Mouse (Mus musculus) megakaryocyte, adult 5-6 weeks (primary cell): ENCODE data around the gene Ccser1. TPM values are rescaled to one million over a fixed set of nuclear protein-coding genes. Genes with fewer than 3 reads are reported as not detected.

Experiments used
- ATAC-seq: 2 replicates; pipeline ENCODE4 v1.8.0; 2016; ENCODE audit warnings: mild to moderate bottlenecking, inconsistent platforms; ENCODE audit not compliant: poor library complexity, severe bottlenecking
- total RNA-seq, 2 experiments: library from RNA; stranded (forward) in 1 of 2; stranded (reverse) in 1 of 2; fragments of 153-499, 151-499 nt in 1 of 2; fragments of 221-1000, 200-1000 nt in 1 of 2; gene quantifications; 2 replicates each; pipeline versions ENCODE4 v1.2.3 to v1.2.4; 2015 to 2017

Gene Ccser1
- total RNA-seq, 2 experiments from 2014 or later, result not detected

DNA sequence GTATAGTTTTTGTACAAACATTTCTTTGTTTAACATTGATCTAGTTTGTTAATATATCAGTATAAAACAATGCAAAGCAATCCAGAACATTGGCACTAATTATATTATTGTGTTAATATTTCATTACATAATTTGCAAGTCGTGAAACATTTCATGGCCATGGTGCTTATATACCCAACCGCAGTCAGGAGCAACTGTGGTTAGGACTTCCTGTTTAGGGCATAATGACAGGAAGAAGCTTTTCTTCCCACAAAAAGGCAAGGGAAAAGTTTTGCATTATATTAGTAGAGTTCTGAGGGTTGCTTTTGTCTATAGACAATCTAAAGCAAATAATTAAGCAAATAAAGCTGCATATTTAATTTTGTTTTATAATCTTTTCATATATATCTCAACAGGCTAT, 247.4 kb downstream of the Ccser1 start:
- no peak for ATAC-seq

DNA sequence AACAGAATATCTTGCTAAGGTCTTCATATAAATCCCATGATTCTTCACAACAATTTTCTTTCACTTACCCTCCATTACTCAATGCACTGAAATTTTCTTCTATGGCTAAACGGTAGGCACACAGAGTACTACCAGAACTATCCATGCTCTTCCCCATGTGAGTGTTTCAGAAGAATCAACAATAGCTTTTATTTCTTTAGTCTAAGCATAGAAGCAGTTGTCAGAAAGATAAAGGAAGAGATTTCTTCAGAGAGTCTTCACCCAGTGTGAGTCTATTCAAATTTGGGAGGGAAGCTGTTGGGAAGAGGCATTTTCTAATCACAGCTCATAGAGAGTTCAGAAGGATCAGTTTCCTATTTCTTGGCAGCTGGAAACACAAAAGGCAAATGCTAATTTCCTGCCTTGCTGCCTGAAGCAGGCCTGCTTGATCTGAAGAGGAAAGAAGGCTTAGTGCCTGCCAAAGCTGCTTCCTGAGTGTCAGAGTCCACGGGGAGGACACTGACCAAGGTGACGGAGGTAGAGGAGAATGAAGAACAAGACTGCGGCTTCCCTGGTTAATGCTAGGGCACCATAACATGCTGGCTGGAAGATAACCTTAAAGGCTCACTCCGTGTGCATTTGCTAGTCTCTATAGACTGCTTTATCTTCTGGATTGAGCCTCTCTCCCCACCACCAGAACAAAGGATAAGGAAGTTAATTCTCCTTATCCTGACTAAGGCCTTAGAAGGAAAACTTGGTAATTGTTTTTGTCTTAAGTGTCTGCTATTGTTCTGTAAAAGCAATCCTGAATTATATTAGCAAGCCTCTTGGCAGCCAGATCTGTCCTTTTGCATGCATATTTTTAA, 251.0 kb downstream of the Ccser1 start:
- ATAC-seq, result no peak

DNA sequence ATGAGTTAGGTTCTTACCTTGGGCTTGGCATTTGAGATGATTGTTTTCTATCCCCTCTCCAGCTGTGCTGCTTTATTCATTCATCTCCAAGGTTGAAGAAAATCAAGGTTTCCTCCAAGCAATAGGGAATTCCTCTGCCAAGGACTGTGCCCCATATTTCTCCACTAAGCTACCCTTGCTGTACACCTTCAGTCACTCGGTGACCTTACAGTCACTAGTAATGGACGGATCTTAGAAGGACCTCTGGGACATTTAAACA, 251.5 kb downstream of the Ccser1 start:
- no peak for ATAC-seq

DNA sequence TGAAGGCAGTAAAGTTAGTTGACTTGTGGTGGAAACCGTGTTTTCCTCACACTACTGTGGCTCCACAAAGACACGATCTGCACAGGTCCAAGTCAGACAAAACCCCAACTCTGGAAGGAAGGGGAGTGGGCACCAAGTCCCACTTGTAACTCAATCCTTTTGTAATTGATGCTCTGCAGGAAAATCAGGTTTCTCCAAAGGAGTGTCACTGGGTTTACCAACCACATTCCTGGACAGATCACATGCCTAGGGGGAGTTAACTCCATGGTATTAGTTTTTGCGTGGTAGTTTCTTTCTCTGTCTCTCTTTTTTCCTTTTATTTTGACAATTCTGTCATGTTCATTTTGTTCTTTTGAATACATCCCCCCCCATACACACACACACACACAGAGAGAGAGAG, 252.0 kb downstream of the Ccser1 start:
- ATAC-seq, result no peak

DNA sequence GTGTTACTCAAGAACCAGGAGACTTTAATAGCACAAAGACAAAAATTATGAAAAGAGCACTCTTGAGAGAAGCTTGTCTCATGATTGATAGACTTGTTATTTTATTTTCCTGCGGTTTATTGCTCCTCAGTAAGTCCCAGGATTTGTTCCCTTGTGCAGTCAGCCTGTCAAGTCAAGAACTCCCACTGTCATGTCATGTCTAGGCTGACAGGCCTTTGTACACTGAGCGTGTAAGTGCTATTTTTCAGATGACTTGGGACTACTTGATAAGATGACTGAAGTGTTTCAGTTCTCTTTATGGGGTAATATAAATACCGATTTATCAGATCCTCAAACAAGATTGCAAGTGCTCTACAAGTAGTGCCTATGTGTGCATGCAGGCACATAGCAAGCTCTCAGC, 252.6 kb downstream of the Ccser1 start:
- no peak for ATAC-seq

DNA sequence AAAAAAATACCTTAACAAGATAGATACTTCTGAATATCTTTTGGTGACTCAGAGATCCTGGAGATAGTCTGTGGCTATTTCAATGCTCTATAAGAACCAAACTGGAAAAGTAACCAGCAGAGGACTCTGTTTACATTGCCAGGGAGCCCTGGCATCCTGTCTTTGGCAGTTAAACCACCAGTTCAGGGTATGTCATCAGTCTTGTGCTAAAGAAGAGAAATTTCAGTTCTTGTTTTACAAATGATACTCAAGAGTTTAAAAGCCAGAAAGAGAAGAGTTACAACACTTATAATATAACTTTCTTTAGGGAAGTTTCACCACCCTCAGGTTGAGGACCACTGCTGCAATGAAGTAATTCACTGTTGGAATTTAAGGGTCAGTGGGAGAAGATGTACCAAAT, 258.0 kb downstream of the Ccser1 start:
- peak; percentile 72 for ATAC-seq

DNA sequence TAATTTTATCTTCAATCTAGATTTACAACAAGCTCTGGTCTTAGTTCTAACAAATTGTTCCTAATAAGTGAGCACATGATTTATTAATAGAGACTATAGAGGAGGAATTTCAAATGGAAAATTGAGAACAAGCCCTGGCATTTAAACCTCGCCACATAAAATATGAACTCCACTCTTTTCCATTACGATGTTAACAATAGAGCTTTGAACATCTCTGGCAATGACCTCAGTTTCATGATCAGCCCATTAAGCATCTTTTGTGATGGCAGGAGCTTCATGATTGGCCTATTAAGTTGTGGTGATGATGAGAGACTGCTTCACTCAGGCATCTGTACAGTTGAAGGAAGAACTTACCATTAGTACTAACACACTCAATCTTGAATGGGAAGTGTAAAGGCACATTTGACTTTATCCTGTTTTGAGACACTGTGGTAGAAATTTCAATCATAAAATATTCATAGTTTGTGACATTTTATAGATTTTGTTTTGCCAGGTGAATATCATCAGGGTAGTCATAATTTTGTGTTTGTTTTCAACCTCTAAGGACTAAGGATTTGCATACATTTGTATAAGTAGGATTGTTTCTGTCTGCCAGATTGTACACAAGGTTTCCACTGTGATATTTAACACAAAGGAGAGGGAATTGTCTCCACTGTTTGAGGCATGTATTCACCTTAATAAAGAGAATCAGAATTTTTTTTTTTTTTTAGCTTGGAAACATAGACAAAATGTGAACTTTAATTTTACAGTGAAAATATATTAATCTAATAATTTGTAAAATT, 291.4 kb downstream of the Ccser1 start:
- no peak for ATAC-seq

DNA sequence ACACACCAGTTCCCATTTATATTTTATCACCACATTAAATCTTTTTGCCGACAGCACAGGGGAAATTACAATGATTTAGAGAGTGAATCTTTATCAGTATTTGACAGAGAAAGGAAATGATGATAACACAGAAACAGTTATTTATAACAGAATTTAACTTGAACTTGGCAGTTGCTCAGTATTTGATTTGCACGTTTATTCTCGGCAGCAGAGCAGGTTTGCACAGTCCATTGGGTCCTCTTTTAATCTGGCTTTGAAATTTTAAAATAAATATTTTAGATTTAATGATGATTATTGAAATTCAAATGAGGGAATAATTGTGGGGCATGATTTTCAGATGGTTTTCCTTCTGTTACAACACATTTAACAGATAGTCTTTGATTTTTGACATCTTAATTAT, 305.2 kb downstream of the Ccser1 start:
- ATAC-seq, result no peak

DNA sequence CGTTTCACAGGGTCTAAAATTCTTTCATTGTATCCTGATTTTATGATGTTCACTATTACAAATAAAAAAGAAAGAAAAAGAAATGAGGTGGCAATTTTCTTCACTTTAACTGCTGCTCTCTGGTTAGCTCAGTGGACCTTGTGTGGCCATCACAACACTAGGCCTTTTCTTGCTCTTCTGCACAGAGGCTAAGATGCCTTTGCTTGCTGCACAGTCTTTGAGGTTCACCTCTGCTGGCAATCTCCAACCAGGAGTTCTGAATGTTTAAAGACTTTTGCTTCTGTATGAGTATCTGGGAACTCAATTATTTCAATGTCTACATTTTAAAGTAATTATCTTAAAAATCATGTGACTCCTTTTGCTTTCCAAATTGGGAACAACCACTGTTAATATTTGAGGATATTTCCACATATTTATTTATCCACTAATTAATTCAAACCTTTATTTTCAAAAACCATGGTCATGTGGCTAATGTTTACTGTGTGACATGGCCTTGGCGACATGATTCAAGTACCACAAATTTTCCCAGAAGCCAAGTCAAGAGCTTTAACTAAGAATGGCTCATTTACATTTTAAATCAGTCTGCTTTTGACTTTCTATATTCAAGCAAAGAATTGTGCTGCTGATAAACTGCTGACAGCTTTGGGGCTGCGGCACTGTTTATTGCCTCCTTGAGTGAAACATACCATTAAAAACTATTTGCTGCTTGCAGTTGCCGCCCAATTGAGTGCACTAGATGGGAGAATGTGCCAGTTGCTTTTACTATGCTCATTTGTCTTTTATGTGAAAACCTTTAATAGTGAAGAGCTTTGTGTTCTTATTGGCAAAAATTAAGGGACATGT, 312.1 kb downstream of the Ccser1 start:
- no peak for ATAC-seq

DNA sequence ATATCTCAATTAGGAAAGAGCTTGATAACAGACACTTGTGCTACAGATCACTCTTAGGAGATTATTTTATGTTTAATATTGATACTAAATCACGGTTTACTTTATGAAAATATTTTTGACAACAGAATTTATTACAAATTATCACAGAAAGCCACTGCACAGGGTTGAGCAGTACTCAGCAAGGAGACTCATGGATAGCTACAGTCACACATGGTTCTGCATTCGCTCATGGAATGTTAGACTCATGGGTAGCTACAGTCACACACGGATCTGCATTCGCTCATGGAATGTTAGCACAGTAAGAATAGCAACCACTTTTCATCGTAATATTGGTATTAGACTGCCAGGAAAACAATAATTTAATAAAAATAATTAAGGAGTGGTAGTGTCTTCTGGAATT, 313.3 kb downstream of the Ccser1 start:
- ATAC-seq, result no peak

DNA sequence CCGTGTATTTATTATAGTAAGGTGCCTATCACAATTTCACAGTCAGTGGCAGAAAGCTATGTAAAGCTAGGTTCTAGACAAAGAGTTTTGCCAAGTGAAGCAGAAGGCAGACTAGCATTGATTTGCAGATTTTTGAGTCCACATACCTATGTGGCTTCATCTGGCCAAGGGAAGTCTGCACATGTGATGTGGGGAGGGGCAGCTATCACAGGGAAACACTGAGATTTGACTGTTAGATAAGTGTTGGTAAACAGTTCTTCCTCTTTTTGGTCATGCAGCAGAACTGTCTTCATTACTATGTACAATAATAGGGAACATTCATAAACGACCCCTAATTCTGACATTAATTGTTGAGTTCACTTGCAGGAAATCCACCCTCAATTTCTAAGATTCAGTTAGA, 335.2 kb downstream of the Ccser1 start:
- no peak for ATAC-seq

DNA sequence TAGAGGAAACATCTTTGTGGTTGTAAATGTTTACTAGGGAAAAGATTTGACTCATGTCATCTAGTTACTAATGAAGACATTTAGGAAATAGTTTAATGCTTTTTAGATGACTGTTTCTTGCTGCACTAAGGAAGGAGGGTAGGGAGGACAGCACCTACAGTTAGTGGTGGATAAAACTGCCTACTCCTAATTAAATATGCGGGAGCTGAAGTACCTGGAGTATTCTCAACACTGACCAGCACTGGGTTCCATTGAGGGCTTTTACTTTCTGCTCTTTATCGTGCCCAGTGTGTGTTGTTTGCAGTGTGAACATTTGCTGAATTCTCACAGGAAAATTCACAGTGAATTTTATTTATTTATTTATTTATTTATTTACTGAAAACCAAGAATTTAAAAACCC, 341.5 kb downstream of the Ccser1 start:
- no peak for ATAC-seq

DNA sequence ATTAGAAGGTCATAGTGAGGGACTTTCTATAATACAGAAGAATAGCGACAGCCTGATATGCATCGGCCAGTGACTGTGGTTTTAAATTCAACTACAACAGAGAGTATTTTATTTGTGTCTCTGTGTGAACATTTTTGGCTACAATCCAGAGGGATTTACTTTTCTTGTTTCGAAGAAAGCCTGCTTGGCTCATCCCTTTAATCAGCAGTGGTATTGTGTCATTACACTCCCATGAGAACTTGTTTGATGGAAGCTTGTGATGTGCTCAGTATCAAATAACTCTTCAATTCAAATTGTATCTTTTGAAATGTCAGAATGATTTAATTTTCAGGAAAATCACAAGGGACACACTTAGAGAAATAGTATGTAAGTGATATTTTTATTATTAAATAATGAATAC, 342.0 kb downstream of the Ccser1 start:
- ATAC-seq, result no peak

DNA sequence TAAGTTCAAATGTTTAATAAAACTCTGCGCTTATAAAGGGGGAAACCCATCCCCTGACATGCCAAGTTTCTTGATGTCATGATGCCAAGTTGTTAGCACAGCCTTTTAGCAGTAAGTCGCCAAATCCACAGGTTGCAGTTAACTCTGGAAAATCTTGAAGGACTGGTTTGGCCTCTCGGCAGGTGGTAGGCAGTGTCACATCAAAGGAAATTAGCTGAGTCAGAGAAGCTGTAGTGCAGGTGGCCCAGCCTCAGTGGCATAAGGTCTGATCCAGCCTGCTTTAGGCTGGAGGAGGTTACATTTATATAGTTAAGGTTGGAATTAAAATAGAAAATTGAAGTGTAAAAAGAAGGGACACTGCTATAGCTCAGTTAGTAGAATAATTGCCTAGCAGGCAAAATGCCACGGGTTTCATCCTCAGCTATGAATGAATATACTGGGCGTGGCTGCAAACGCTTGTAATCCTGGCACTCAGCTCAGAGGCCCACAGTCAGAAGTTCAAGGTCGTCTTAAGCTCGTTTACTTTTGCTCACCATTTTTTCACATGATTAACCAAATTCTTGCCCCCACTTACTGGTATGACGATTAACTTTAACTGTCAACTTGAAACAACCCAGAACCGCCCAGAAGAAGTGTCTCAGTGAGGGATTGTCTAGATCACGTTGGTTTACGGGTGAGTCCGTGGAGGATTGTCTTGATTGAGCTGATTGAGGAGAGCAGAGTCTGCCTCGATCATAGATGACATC, 343.8 kb downstream of the Ccser1 start:
- ATAC-seq, result no peak

DNA sequence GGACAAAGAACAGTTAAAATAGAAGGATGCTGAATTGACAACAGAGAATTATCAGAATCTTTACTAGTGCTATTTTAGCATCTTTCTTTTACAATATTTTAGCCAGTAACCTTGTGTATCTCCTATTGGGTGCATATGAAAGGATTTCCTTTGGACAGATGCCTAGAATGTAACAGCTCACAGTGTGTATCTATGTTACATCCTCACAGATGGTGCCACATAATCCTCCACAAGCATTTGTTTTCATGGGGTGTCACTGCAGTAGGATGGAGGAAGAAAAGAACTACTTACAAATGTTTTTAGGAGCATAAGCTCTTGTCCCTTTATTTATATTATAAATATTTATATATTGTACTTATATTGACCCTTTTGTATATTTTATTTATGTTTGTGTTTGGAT, 360.6 kb downstream of the Ccser1 start:
- no peak for ATAC-seq

DNA sequence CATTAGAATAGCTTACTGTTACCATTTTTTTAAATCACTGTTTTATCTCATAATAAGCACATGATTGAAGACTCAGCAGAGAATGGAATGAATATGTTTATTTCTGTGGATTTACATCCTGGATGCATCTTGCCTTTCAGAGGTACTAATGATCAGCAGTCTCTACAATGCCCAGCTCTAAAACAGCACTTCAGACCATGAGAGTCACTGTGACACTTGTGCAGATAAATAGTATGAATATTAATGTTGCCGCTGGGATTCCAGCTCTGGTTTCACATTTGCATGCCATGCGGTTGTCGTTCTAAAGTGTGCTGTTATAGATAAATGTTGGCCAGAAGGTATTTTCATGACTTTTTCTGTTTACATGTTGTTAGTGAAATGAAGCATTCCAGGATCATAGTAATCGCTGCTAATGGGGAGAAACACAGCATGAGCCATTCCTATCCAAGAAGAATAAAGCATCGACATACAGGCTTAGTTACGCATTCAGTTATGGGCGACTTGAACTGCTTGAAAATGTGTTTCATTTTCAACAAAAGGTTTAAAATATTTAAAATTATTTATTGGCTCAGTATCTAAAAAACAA, 363.4 kb downstream of the Ccser1 start:
- no peak for ATAC-seq

DNA sequence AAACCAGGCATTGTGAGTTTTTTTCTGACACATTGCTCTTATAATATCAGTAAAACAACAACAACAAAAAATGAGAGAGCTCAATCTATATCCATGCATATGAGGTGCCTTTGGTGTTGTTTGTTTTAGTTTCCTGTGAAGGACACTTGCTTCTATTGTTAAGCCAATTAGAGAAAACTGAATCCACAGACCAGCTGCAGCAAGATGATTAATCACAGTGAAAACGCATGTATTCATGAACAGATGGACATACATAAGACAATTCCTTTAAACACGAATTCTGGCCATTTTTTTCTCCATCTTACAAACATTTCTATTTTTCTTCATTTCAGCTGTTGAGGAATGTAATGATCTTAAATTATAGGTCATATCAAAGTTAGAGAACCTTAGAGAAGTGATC, 387.4 kb downstream of the Ccser1 start:
- ATAC-seq, result no peak

DNA sequence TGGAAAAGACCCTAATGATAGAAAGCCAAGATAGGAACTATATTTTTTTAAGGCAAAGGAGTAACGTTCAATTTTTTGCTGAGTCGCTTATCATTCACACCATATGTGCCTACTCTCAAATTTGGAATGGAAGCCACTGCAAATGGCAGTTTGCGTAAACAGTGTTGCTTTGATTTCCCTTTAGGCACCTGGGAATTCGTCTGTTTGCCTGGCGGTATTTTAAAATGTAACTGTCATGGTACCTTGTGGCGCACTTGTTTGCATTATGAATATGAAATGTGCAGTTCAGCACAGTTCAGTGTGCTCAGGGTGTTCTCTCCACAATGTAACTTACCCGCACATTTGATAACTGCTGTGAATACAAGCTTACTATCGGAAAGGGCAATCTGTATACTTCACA, 387.8 kb downstream of the Ccser1 start:
- no peak for ATAC-seq

DNA sequence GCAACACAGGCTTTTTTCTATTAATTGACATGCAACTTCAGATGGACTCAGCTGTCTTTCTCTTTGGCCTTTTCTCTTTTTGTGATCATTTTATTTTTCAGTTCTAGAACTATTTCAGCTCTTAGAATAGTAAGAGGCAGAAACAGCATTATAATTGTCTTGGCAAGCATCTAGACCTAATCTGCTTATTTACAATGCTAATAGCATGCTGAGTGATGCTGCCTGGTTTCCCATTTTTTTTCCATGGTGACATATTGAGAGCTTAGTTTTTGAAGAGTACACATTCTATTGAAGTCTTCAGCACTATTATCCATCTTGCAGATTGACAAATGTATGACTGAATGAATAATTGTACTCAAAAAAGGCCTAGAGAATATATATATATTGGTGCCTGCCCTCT, 401.6 kb downstream of the Ccser1 start:
- ATAC-seq, result no peak

DNA sequence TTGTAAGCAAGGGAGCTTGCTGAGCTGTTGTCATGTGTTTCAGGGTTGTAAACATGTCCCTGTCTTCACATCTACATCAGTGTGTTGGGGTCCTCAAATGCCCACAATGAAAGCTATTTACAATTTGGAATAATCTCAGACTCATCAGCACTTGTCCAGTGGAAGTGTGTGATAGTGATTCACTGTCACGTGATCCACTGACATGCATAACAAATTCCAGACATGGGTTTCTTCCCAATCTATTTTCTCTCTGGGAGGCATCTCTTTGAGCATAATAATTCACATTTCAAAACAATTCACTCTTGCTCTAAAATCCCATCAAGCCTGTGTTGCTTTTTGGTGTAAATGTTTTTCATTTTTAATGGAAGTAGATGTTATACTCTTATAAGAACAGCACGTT, 408.9 kb downstream of the Ccser1 start:
- no peak for ATAC-seq

DNA sequence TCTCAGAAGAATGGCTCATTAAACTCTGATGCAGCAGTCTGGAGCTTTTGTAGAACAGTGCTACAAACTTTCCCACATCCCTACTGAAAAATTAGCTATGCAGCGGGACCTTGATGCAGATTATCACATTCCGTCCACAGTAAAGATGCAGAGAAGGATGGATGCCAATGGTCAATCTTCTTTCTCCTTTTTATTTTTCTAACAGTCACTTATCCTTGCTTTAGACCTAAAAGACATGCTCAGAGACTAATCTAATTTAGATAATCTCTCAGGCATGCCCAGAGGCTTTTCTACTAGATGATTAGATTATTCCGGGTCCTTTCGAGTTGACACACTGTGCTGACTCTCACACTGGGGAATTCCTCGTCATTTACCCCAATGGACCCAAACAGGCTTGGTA, 421.8 kb downstream of the Ccser1 start:
- ATAC-seq, result no peak
